Mouse (Mus musculus) ovary, adult 18-20 months (tissue): Measurements from ENCODE around the gene Insl5.
A peak's percentile ranks its signal among the peaks of the same experiment; 100 is the strongest.

Experiments
- DNase-seq: peaks from one replicate; pipeline ENCODE4 v3.0.0; 2022; ENCODE audit warnings: low spot score, mixed read lengths

Gene Insl5

GRCm38 (mm10) chr4:102990016-102990415, 36.6 kb downstream of the Insl5 start:
- no peak for DNase-seq

GRCm38 (mm10) chr4:102989391-102989790, 37.3 kb downstream of the Insl5 start:
- DNase-seq: no peak

DNA sequence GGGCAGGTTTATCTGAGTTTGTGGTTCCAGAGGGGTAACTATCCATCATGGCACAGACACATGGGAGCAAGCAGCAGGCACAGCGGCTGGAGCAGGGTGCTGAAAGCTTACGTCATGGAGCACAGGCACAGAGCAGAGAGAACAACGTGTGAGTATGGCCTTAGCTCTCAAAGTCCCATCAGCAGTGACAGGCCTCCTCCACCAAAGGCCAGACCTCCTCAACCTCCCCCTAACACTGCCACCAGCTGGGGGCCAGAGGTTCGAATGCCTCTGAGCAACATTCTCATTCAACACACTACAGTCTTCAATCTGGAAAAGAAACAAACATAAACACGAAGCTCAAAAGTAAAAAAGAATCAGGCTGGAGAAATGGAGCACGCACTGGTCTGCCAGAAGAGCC, 38.1 kb downstream of the Insl5 start:
- no peak for DNase-seq

DNA sequence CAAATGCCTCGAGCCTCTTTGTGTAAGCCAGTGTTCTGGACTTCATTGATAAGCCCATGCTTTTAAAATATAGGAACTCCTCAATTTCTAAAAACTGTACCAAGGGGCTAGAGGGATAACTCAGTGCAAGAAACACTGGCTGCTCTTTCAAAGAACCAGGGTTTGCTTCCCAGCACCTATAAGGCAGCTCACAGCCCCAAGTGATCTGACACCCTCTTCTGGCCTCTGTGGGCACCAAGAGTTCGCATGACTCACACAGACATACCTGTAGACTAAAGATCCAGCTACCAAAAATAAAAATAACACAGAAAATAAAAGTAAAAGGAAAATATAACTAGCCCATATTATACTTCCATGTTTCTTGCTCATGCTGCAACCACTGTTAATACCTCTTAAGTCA, 38.9 kb downstream of the Insl5 start:
- DNase-seq: no peak

- DNase-seq: no peak
Measured at GRCm38 (mm10) chr4:102987325-102987724, 39.3 kb downstream of the Insl5 start.

DNA sequence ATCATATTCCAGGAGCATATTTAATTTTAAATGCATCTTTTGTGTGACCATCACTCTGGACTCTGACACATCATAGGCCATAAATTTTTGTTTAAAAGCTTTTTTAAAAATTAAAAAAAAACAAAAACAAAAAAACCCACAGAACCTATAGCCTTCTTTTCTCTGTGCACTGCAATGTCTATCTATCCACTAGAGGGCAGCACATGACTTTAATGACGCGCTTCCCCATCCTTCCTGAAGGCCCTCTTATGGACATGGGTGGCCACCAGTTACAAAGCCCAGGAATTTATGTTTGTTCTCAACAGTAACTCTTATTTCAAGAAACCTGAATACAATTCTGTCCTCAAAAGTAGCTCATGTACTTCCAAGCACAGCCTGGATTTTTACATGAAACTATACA, 39.7 kb downstream of the Insl5 start:
- DNase-seq: peak; percentile 5

- no peak for DNase-seq
Measured at GRCm38 (mm10) chr4:102986173-102986572, 40.5 kb downstream of the Insl5 start.

GRCm38 (mm10) chr4:102981709-102982108, 44.9 kb downstream of the Insl5 start:
- no peak for DNase-seq

DNA sequence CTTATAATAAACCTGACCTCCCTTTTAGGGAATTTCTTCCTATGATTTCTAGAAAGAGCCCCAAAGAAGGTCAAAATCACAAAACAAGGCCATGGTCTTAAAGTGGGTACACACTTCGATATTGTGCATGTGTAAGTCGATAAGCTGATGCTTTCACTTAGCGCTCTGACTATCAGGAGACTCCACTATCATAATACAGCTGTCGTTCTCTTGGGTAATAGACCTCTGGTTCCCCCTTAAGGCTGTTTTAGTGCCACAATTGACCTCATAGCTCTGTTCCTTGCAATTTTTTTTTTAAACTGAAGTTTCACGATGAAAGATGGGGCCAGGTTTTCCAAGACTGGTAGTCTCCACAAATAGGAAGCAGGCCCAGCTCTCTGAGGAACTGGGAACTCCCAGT, 47.3 kb downstream of the Insl5 start:
- no peak for DNase-seq

- DNase-seq: no peak
Measured at GRCm38 (mm10) chr4:102978440-102978839, 48.2 kb downstream of the Insl5 start, which contains the start of gene Tctex1d1. Gene Tctex1d1 (plus strand): TSS chr4:102978606.

DNA sequence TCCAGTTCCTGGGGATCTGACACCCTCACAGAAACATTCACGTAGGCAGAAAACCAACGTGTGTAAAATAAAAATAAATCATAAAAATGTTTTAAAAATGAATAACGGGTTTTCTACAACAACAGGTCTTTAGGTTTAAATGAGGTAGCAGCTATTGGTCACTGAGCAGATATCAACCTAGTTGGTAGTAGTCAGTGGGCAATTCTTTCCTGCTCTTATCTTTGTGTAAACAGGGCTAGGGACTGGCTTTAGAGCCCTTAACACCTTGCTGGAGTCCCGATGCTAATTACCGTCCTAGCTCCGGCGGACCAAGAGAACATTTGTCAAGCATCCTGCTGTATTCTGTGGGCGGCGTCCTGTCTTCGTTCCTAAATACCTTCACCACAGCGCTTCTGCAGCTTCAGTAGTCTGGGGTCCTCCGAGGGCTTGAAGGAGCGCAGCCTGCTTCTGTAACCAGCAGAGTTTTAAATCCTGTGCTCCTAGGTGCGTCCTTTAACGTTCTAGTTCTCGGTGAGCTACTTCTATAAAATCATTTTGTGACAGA, 48.8 kb downstream of the Insl5 start:
- DNase-seq: no peak

DNA sequence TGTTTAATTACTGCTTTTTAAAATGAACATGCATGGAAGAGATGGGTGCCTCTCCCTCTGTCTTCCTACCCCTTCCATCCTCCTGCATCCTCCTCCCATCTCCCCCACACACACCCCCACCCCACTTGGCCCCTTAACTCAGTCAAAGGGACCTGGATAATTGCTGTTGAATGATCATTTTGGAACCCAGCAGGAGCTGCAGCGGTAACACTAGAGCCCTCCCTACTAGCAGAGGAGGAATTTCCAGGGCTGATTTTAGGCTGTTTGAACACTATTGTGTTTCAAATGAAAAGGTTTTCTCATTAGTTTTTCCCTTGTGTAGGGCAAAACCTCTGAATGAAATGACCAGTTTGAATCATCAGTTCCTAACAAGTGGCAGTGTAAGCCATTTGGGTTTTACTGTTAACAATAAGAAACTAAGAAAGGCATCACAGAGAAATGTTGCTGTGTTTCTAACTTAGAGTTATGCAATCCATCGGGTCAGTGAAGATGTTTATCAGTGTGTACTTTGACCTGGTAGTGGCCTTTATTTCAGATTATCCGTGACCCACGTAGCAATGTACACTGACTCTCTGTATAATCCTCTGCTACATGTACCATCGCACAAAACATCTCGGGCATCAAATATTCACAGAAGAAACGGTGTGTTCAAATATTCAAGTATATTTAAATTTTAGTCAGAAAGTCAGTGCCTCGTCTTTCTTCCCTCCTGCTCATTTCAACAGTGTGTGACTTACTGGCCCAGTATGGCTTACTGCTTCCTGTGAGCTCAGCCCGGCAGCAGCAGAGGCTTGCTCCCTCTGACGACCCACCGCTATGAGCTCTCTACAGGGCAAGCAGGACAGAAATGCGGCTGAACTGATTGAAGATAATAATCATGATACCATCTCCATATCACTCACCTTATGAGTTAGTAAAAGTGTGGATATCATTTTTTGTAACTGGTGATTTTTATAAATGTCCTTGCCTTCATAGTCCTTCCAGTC, 50.1 kb downstream of the Insl5 start:
- no peak for DNase-seq

GRCm38 (mm10) chr4:102974172-102974571, 52.5 kb downstream of the Insl5 start:
- DNase-seq: no peak

- DNase-seq: no peak
Measured at GRCm38 (mm10) chr4:102972071-102972470, 54.6 kb downstream of the Insl5 start.

- no peak for DNase-seq
Measured at GRCm38 (mm10) chr4:102971159-102971558, 55.5 kb downstream of the Insl5 start.

- DNase-seq: no peak
Measured at GRCm38 (mm10) chr4:102969599-102969998, 57.0 kb downstream of the Insl5 start.
